Mouse (Mus musculus) CD4-positive, CD25-positive, alpha-beta regulatory T cell, adult 2 months (primary cell): ENCODE data around the gene Hoxa6.
A peak's percentile ranks its signal among the peaks of the same experiment; 100 is the strongest.

ENCODE experiments used
- DNase-seq: peaks from one replicate; pipeline ENCODE4 v3.0.0-alpha.2; 2012; ENCODE audit warnings: low read depth, low spot score

Gene Hoxa6

DNA sequence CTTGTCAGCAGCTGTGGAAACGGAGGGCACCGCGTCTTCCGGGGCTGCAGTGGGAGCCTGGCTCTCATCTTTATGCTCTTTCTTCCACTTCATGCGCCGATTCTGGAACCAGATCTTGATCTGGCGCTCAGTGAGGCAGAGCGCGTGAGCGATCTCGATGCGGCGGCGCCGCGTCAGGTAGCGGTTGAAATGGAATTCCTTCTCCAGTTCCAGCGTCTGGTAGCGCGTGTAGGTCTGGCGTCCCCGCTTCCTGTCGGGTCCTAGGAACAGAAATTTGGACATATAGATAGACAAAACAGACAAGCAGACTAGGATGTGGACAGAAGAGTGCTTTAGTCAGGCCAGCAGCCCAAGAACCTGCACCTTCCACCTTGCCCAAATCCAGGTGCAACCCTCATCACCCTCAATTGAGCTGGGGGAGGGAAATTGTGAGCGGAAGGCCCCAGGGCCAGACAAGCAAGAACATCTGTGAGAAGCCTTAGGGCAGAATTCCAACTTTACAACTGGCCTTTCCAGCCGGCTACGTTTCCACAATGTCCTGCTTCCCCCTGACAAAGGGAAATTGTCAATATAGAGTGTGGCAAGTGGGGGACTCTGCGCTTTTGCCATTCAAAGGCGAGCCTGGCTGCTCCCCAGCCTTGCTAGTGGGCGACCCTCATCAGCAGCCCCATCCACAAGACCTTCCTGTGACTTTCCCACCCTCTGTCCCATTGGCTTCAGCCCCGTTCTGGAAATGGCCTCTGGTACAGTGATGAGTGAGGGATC is 7.4 kb upstream of the Hoxa6 start:
- DNase-seq, result no peak

DNA sequence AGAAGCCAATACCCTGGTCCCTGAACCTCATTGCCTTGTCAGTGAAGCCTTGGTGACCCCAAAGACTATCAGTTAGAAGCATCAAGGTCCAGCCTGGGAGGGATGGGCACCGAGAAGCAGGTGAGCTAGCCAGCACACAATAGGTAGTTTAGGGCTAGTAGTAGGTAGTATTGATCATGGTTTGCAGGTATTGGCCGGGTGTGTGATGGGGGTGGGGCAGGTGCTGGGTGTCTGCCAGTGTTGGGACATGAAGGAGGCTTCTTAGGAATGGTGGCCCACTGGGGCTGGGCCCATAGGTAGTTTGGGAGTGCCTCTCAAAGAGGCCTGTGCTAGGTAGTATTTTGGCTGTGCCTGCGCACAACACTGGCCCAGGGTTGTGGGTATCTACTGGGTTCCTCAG is 6.5 kb upstream of the Hoxa6 start:
- no peak for DNase-seq

DNA sequence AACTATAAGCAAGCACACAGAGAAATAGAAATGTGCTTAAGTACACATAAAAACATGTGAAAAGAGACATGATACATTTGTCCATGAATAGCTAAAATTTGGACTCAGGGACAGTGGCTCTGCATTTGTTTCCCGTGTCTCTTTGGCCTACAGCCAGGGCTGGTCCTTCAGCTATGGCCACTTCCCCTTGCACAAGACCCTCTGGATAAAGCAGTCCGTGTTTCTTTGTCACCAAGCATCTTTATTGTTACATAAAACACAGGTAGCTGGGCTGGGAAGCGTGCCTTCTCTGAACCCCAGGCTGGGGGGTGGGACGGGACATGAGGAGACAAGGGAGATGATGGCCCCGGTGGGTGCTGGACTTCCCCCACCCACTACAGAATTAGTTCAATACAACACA is 5.7 kb upstream of the Hoxa6 start:
- DNase-seq, result no peak

DNA sequence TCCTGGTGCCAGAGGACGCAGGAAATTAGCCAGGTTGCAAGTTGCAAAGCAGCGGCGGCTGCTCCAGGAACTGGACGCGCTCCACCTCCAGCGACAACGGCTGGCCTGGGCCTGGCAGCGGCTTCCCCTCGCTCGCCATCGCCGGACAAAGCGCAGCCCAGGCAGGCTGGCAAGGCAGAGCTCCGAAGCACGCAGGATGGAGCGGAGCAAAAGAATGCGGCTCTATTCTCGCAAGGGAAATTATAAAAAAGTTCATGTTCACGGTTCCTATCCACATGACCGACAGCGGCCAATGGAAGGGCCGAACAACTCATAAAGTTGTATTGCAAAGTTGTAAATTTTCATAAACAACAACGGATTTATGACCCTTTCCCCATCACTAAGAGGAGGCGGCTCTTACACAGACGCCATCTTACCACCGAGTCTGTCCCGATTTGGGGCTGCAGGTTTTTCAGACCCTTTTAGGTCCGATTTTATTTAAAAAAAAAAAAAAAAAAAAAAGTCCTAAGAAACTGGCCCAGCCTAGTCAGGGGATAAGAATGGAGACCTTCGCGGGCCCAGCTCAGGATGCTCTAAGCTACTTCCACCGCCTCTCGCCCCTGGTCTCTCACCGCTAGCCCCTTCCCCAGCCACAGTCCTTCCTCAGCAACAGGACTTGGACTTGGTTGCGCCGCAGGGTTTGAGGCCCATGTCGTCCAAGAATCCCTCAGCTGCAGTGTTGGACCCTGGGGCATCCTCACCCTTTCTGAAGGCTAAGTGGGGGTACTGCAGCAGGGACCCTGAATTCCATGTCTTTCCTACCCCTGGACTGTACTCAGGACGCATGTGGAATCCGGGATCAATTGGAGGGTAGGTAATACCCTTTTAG is 4.8 kb upstream of the Hoxa6 start, which contains the start of the genes Hoxa3 and Gm28308:
Gene Hoxa3, minus strand, starts transcription at position 218 of the 868 bp plus-strand sequence.
Gene Gm28308, minus strand, starts transcription at position 221 of the 868 bp plus-strand sequence.
- peak; percentile 48 for DNase-seq

DNA sequence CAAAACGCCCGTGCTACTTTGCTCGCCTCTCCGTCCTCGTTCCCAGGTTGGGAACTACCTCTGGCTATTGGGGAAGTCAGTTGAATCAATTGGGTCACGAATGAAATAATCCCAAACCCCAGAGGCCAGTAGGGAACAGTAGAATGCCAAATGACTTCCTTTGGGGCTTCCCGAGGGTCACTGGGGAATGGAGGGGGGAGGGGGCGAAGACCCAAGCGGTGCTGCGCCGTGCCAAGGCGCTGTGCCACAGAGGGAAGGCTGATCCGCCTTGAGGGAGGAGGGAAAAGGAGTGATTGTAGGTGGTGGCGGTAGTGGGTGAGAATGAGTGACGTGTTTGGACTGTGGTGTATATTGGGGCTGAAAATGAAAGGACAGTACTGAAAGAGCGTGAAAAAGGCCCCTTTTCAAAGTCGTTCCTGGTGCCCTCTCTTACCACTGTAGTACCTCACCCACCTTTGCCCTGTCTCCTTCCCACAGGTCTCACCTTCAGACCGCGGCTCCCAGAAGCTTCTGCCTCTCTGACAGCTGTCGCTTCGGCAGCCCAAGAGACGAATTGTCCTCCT is 4.1 kb upstream of the Hoxa6 start:
- DNase-seq, result no peak

DNA sequence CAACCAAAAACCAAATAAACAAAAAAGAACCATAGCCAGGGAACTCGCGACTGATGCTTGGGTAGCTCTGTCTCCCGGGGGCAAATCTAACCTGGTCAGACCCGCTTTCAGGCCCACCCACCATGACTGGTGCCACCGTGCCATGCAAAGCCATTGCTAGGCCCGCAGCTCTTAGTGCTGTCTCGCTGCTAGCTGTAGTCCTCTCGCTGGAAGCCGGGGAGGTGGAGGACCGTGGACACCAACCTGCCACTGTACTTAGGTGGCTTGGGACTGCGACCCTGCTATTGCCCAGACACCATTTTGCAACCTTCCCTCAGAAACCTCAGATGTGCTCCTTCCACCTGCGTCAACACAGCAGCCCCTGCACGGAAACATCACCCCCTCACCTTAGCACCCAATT is 3.4 kb upstream of the Hoxa6 start:
- DNase-seq, result peak; percentile 38

DNA sequence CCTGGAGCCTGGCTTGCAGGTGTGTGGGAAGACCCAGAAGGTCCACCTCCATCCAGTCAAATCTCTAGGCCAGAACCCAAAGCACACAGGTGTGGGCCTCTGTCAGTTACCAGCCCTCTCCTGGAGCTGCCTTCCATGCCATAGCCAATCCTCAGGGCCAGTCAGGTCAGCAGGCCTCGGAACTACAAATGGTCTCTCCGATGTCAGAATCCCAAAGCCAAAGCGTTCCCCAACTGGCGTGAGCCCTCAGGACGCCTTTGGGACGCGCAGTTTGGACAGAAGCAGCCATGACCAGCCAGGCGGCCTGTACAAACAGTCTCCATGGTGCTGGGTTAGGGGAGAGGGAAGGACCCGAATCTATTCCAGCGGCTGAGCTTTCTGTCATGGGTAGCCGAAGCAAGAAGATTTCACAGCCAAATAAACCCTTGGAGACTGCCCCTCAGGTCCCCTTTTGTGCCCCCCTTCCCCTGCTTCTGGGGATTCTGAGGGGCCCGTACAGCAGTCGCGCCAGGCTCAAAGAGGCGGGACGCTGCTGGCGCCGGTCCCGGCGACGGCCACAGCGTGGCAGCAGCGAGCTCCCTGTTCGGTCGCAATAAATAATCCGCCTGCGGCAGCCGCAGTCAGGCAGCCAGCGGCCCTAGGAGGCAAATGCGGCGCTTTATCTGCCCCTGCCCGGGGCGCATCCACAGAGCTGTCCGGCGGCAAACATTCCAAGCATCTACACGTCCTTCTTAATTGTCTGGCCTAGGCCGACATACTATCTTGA is 2.8 kb upstream of the Hoxa6 start:
- peak; percentile 86 for DNase-seq

DNA sequence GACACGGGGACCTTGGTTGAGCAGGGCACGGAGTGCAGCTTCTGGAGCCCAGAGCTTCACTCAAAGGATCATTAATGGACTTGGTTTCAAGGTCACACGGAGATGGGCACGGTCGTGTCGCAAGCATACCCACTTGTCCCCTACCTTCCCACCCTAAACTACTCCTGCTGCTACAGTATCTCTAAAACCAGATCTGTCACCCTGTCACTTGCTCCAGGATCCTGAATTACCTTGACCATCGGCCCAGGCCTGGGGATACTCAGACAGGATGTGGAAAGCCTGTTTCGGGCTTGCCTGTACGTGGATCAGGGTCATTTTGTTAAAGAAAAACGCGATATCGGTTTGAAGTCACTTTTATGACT is 1.1 kb upstream of the Hoxa6 start:
- no peak for DNase-seq

DNA sequence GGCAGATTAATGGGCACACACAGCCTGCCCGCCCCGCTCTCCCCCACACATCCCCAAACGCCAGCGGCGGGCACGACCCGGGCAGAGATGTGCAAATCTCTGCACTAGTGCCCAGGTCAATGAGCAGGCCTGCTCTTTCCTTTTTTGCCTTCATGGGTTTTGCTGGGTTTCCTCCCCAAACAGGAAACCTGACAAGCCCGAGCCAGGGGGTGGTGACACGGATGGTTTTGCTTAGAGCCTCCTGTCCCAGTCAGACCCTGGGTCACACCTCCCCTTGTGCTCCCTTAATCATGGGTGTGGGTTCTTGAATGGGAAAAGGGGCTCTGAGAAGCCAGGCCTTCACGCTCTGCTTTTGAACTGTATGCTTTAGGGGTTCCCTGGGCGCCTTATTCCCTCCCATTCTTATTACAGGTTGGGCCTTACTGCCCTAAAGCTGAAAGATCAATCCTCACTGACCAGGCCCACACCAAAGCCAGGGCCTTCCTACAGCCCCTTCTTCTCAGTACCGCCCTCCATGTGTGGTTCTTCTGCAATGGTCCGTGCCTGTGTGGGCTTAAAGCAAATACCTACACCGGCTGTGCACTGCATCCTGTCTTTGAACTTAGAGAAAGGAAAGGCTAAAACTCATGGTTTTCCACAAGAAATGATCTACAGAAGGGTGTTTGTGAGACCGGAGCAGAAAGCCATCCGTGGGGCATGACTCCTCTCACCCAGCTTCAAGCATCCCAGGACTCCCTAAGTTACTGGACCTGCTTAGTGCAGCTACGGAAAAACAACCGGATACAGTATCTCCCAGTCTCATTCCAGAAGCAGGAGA is 554 bp upstream of the Hoxa6 start:
- DNase-seq, result no peak

DNA sequence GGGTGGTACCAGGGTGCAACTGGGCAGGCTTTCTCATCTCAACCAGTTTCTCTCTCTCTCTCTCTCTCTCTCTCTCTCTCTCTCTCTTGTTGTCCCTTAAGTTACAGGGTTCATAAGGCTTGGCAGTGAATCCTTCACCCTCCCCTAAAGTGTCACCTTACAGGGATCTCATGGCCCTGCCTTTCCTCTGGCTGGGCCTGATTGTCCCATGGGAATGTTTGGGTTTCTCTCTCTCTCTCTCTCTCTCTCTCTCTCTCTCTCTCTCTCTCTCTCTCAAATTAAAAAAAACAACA is 892 bp downstream of the Hoxa6 start:
- DNase-seq, result no peak

DNA sequence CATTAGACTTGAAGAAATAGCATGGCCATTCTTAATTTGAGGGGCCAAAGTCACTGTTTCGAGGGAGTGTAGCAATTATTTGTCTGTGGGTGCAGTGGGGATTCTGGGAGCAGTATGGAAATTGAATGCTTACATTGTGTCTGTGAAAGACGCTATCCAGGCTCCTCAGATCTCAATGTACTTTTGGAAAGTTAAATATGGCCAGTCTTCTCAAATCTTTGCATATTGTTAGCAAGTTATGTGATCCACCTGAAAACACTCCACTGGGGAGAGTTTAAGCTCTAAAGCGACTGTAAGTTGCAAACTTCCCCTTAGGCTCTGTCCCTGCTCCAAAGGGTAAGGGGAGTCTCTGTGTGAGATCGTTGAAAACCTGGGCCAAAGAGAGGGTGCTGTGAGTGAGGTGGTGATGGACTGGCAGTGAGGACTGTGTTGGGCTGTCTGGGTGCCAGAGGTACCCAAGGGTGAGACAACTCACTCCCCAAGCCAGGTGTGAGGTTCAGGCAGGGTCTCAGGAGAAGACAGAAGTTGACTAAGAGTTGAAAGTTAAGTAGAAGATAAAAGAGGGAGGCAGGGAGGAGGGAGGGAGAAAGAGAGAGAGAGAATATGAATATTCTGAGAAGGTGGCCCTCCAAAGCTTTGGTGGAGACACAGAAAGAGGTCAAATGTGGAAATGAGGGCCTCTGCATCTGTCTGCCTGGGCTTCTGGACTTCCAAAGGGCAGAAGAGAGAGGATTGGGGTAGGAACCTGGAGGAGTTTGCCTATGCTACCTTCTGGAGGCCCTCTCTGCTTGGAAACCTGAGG is 1.4 kb downstream of the Hoxa6 start:
- no peak for DNase-seq

DNA sequence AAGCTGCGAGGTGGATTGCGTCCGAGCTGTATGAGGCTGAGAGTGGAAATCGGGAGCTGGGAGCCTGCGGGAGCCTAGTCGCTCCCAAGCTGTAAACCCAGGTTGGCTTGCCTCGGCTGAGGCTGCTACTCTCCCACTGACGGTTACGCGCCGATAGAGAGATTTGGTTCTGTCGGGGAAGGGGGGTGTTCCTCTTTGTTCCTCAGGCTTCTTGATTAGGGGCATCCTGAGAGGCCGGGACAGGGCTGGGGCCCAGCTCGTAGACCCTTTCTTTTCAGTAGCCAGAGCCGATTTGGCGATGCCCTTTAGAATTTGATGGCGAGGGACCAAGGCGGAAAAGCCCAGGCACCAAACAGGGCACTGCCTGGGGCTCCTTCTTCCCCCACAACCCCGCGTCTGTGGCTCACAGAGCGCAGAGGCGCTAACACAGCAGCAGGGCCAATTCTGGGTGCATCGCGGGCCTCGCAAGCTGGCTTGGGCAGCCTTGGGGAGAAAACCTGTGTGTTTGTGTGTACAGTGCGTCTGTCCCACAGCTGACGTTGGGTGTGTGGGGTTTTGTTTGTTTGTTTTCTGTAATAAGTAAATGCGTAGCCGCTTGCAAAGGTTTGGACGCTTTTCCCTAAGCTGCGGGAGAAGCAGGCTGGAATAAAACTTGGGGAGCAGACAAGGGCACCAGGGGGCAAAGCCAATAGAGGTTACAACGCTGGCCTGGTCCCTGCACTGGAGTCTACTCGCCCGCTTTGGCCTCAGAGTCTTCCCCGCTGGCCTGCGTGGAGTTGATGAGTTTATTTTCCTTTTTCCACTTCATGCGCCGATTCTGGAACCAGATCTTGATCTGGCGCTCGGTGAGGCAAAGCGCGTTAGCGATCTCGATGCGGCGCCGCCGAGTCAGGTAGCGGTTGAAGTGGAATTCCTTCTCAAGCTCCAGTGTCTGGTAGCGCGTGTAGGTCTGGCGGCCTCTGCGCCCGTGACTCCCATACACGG is 2.6 kb downstream of the Hoxa6 start:
- DNase-seq, result no peak

DNA sequence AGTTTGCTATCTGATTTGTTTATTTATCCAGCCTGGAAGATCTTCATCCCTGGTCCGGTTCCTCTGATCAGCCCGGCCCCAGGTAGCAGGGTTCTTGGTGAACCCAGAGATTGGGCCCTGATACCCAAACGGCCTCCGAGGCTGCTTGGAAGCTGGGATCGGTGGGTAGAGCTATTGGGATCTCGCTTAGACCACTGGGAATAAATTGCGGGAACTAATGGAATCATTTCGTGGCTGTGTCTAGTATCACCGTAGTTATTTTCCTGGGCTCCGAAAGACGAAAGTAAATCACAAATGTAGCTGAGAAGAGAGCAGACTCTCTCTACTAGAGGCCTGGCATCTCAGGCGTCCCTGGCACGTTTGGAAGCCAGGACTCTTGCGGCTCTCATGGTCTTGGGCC is 3.3 kb downstream of the Hoxa6 start:
- no peak for DNase-seq

DNA sequence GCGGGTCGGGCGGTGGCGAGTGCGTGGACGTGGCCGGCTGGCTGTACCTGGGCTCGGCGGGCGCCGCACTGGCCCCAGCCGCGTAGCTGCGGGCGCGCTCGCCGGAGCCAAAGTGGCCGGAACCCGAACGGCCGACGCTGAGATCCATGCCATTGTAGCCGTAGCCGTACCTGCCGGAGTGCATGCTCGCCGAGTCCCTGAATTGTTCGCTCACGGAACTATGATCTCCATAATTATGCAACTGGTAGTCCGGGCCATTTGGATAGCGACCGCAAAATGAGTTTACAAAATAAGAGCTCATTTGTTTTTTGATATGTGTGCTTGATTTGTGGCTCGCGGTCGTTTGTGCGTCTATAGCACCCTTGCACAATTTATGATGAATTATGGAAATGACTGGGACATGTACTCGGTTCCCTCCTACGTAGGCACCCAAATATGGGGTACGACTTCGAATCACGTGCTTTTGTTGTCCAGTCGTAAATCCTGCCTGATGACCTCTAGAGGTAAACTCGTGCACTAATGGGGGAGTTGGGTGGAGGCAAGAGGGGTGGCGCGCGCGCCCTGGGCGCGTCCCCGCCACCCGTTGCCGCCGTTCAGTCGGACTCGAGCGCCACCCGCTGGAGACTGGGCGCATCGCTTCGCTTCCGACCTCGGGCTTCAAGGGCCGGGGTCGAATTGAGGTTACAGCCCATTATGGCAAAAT is 4.3 kb downstream of the Hoxa6 start, which contains the start of gene Hoxa5:
Gene Hoxa5, minus strand, starts transcription at position 538 of the 703 bp plus-strand sequence.
- no peak for DNase-seq

DNA sequence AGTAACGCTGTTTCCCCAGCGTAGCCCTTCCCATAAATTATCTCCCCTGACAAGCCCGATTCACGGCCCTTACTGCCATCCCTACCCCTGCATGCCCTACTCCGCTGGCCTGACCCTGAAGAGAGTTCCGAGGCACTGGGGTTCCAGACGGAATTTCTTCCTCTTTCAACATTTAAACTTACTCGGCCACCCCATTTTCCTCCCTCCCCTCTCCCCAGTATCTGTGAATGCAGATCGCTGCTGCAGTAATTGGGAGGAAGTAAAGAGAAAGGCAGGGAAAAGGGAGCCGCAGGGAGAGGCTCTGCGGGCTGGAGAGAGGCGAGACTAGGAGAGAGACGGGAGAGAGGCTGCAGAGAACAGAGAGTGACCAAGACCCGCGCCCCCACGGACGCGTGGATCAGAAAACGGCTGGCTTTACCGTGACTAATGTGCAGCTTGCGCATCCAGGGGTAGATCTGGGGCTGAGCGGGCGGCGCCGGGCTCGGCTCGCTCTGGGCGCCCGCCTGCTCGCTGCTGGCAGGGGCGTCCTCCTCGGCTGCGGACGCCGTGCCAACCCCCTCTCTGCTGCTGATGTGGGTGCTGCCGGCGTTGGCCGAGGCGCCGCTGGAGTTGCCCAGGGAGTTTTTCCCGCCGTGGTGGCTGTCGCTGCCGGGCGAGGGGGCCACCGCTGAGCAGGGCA is 5.0 kb downstream of the Hoxa6 start:
- no peak for DNase-seq

DNA sequence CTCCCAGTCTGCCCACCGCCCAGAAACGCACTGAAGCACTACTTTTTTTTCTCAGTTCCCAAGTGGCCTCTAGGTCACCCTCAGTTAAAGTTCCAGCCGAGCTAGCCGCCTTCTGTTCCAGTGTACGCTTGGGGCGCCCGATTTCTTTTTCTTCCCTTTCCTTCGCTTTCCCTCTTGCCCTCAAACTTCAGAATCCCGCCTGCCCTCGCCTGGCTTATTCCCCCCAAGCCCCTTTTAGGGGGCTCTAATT is 5.5 kb downstream of the Hoxa6 start:
- no peak for DNase-seq

DNA sequence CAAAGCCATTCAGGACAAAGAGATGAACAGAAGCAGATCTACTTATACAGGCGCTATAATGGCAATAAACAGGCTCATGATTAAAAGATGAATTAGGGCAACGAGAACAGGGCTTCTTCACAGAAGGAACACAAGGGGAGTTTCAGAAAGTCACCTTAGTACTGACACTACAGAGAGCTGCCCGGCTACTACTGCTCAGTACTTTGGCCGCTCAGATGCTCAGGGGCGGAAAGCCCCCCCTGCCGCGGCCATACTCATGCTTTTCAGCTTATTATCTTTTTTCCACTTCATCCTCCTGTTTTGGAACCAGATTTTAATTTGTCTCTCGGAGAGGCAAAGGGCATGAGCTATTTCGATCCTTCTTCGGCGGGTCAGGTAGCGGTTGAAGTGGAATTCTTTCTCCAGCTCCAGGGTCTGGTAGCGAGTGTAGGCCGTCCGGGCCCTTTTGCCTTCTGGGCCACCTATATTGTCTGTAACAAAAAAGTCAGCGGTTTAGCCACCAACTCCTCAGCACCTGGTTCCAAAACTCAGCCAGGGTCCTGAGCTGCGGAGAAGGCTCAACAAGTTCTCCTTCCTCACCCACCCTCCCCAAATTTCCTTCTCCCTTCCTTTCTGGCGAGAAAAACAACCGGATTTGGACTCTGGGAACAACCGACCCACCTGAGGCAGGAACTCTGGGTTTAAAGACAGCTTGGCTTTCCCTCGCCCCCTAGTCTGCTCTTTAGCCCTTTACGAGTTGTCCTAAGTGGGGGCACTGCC is 6.0 kb downstream of the Hoxa6 start:
- DNase-seq, result no peak
